Mouse (Mus musculus) lung, embryonic 16.5 days (tissue): ENCODE data around the gene Pkmyt1. TPM values are rescaled to one million over a fixed set of nuclear protein-coding genes. Genes with fewer than 3 reads are reported as not detected.
A peak's percentile ranks its signal among the peaks of the same experiment; 100 is the strongest.

Experiments
- ATAC-seq: fragments of 200-750 bp; cut with Nextera tagmentation; 2 replicates; pipeline ENCODE4 v1.8.0; 2017; ENCODE audit warnings: low read depth, mild to moderate bottlenecking, moderate library complexity
- H3K27ac ChIP-seq: fragments of 300-500 bp; sonication (generic); 2 replicates; pipeline ENCODE4 v1.5.1; 2014; ENCODE audit warnings: mild to moderate bottlenecking, control low read depth, low read length
- H3K27me3 ChIP-seq: fragments of 300-500 bp; sonication (generic); 2 replicates; pipeline ENCODE4 v1.6.1; 2014; ENCODE audit warnings: low read depth, low read length, mixed read lengths; ENCODE audit not compliant: control insufficient read depth, insufficient read depth
- H3K36me3 ChIP-seq: fragments of 300-500 bp; sonication (generic); 2 replicates; pipeline ENCODE4 v1.6.1; 2014; ENCODE audit warnings: low read length; ENCODE audit not compliant: control insufficient read depth, insufficient read depth
- H3K4me1 ChIP-seq: fragments of 300-500 bp; sonication (generic); replicated peaks from 2 replicates; pipeline ENCODE4 v1.6.1; 2014; ENCODE audit warnings: low read length, mixed read lengths; ENCODE audit not compliant: control insufficient read depth, insufficient read depth
- H3K4me2 ChIP-seq: fragments of 300-500 bp; sonication (generic); 2 replicates; pipeline ENCODE4 v1.6.1; 2014; ENCODE audit warnings: low read depth, low read length, control low read depth
- H3K4me3 ChIP-seq: fragments of 300-500 bp; sonication (generic); 2 replicates; pipeline ENCODE4 v1.5.1; 2014; ENCODE audit warnings: mild to moderate bottlenecking, low read length, control low read depth
- H3K9ac ChIP-seq: fragments of 300-500 bp; sonication (generic); 2 replicates; pipeline ENCODE4 v1.6.1; 2014; ENCODE audit warnings: low read length, control low read depth
- H3K9me3 ChIP-seq: fragments of 300-500 bp; sonication (generic); 2 replicates; pipeline ENCODE4 v1.6.1; 2016; ENCODE audit warnings: low read length; ENCODE audit not compliant: control insufficient read depth
- WGBS: fragments of 180-500 bp; shearing (Covaris S2); extraction: QIAGEN DNeasy Blood & Tissue Kit; methylation state at CpG from one replicate; pipeline ENCODE4 v1.1.7; 2014; 5-methylcytosine and 5-hydroxymethylcytosine counted together
- polyA plus RNA-seq: library from polyadenylated mRNA; unstranded; fragments of >200 nt; fragmentation: Nextera tagmentation; extraction: Ambion mirVana; gene quantifications from 2 replicates; pipeline ENCODE4 v1.2.1, GENCODE M21; 2015

Gene Pkmyt1
- polyA plus RNA-seq, 1 experiment from 2014 or later = 58.8 TPM

GRCm38 (mm10) chr17:23734341-23734740 lies 8.2 kb downstream of the Pkmyt1 start:
- no peaks in the 10 kb centered on the region for H3K9me3 ChIP-seq
- H3K27me3 ChIP-seq = no peaks in the 10 kb centered on the region
- no peak overlapping the region for H3K4me3 ChIP-seq
- 40% methylated on average over 1 of the region's 1 CpGs for WGBS
- peaks cover 15% of the 10 kb centered on the region for H3K36me3 ChIP-seq
- H3K27ac ChIP-seq = no peak overlapping the region
- peaks cover 23% of the 10 kb centered on the region for H3K4me1 ChIP-seq
- H3K4me2 ChIP-seq = no peak overlapping the region
- ATAC-seq = peak; percentile 39
- no peak overlapping the region for H3K9ac ChIP-seq

GRCm38 (mm10) chr17:23737493-23738445 lies 11.6 kb downstream of the Pkmyt1 start:
- Histone ChIP-seq H3K9me3 (no peaks in the 10 kb centered on the region), H3K36me3 (peaks cover 15% of the 10 kb centered on the region), H3K27ac (0 out of 2 replicates have a peak overlapping the region, but pooled peaks have one; percentile 88), H3K9ac (peak overlapping the region; percentile 32; the same call in 1 of the 2 replicates), H3K4me3 (peak overlapping the region; percentile 84), H3K4me1 (peaks cover 37% of the 10 kb centered on the region), H3K27me3 (peaks cover 22% of the 10 kb centered on the region), H3K4me2 (peak overlapping the region; percentile 96)
- no peak for ATAC-seq
- 63% methylated on average over 15 of the region's 15 CpGs for WGBS

GRCm38 (mm10) chr17:23738836-23739201 lies 12.7 kb downstream of the Pkmyt1 start:
- peak overlapping the region; percentile 96 for H3K4me2 ChIP-seq
- 43% methylated on average over 2 of the region's 2 CpGs for WGBS
- ATAC-seq = no peak
- H3K4me3 ChIP-seq = peak overlapping the region; percentile 84
- peaks cover 15% of the 10 kb centered on the region for H3K36me3 ChIP-seq
- peak overlapping the region; percentile 88 for H3K27ac ChIP-seq
- peaks cover 32% of the 10 kb centered on the region for H3K27me3 ChIP-seq
- peak overlapping the region; percentile 85 for H3K9ac ChIP-seq
- peaks cover 36% of the 10 kb centered on the region for H3K4me1 ChIP-seq
- no peaks in the 10 kb centered on the region for H3K9me3 ChIP-seq

GRCm38 (mm10) chr17:23739202-23740135 lies 13.3 kb downstream of the Pkmyt1 start:
- ATAC-seq = peak; percentile 51
- peaks cover 39% of the 10 kb centered on the region for H3K27me3 ChIP-seq
- H3K27ac ChIP-seq = peak overlapping the region; percentile 88
- peaks cover 15% of the 10 kb centered on the region for H3K36me3 ChIP-seq
- peak overlapping the region; percentile 96 for H3K4me2 ChIP-seq
- under 1% methylated on average over 46 of the region's 48 CpGs for WGBS
- H3K4me3 ChIP-seq = peak overlapping the region; percentile 84
- peaks cover 33% of the 10 kb centered on the region for H3K4me1 ChIP-seq
- H3K9ac ChIP-seq = peak overlapping the region; percentile 85
- no peaks in the 10 kb centered on the region for H3K9me3 ChIP-seq

- Histone ChIP-seq H3K9me3 (no peaks in the 10 kb centered on the region), H3K4me1 (peaks cover 35% of the 10 kb centered on the region), H3K4me2 (peak overlapping the region; percentile 96), H3K9ac (peak overlapping the region; percentile 85), H3K27ac (peak overlapping the region; percentile 88), H3K4me3 (peak overlapping the region; percentile 84), H3K27me3 (peaks cover 46% of the 10 kb centered on the region), H3K36me3 (peaks cover 15% of the 10 kb centered on the region)
- peak; percentile 91 for ATAC-seq
- WGBS = under 1% methylated on average over 45 of the region's 46 CpGs
Measured at GRCm38 (mm10) chr17:23740136-23740584, 14.0 kb downstream of the Pkmyt1 start.

GRCm38 (mm10) chr17:23740598-23741021 lies 14.5 kb downstream of the Pkmyt1 start, which contains the start of gene Paqr4:
Paqr4 (minus strand) TSS chr17:23740867.
- Histone ChIP-seq H3K36me3 (peaks cover 15% of the 10 kb centered on the region), H3K4me2 (peak within 1 kb of the TSS; percentile 96), H3K27ac (peak within 1 kb of the TSS; percentile 88), H3K4me1 (peaks cover 39% of the 10 kb centered on the region), H3K27me3 (peaks cover 50% of the 10 kb centered on the region), H3K9me3 (no peaks in the 10 kb centered on the region), H3K9ac (peak within 1 kb of the TSS; percentile 85), H3K4me3 (peak within 1 kb of the TSS; percentile 84)
- ATAC-seq = peak; percentile 44
- 3% methylated on average over 13 of the region's 13 CpGs for WGBS

GRCm38 (mm10) chr17:23741359-23742209 lies 15.4 kb downstream of the Pkmyt1 start:
- Histone ChIP-seq H3K36me3 (peaks cover 9% of the 10 kb centered on the region), H3K27me3 (peaks cover 60% of the 10 kb centered on the region), H3K4me1 (peaks cover 43% of the 10 kb centered on the region), H3K9ac (no peak overlapping the region), H3K4me2 (no peak overlapping the region), H3K9me3 (no peaks in the 10 kb centered on the region), H3K4me3 (no peak overlapping the region), H3K27ac (no peak overlapping the region)
- 46% methylated on average over 38 of the region's 38 CpGs for WGBS
- no peak for ATAC-seq

GRCm38 (mm10) chr17:23742210-23742793 lies 16.2 kb downstream of the Pkmyt1 start:
- Histone ChIP-seq H3K36me3 (peaks cover 2% of the 10 kb centered on the region), H3K9ac (no peak overlapping the region), H3K27me3 (peaks cover 66% of the 10 kb centered on the region), H3K4me1 (peaks cover 43% of the 10 kb centered on the region), H3K9me3 (no peaks in the 10 kb centered on the region), H3K4me2 (peak overlapping the region; percentile 32), H3K4me3 (peak overlapping the region; percentile 27), H3K27ac (no peak overlapping the region)
- 6% methylated on average over 44 of the region's 44 CpGs for WGBS
- no peak for ATAC-seq
